Mouse (Mus musculus): Measurements from ENCODE around the gene Tmprss12. TPM values are rescaled to one million over a fixed set of nuclear protein-coding genes. Genes with fewer than 3 reads are reported as not detected.
"Not testable (repeated sequence)": the region's sequence is repeated elsewhere in the genome, so short reads cannot be mapped to it uniquely, and the experiment has no call there.

The Tmprss12 gene
- total RNA-seq, 2 experiments from 2014 or later = not detected

DNA sequence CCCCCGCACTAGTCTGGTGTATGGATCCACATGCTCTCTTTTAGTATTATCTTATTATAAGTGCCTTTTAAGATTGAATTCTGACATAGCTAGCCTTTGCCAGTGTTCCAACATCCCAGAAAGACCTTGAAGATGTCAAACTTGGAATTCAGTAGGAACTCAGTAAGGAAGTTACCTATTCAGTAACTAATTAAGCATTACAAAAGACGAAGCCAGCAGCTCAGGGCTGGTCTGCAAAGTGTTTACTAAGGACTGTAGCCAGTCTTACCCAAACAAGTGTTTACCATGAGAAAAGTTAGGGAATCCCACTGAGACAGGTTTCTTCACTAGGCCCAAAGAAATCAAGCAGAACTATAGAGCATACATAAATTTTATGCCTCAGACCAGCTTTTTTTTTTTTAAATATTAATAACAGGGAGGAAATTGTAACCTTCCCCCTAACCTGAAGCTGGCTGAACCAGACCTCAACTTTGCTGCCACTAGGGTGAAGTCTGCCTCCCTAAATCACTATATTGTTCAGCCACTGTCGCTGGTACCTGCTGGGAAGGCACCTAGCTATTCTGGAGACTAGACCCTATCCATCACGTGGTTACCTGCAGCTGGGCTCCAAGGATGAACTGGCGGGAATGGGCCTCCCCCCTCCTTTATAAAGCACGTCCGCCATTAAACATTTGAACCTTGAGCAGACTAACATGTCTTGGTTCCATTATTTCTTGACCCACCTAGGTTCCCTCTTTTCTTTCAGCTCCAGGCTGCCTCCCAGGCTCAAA is 5.7 kb upstream of the Tmprss12 start:
- DNase-seq = no peak

- DNase-seq = no peak
Observed at GRCm38 (mm10) chr15:100276403-100276802, 4.2 kb upstream of the Tmprss12 start.

DNA sequence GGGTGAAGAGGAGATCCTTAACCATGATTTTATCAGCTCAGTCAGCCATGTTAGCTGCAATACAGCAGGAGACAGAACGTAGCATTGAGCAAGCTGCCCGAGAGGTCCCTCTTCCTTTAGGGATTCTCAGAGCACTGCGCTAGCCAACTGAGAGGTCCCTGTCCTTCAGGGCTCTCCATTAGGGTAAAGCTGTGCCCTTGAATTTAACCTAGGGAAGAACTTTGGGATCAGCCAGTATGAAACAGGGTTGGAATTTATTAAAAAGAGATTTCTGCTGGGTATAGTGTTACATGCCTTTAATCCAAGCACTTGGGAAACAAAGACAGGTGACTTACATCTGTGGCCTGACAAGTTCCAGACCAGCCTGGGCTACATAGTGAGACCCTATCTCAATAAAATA is 3.1 kb upstream of the Tmprss12 start:
- no peak for DNase-seq

DNA sequence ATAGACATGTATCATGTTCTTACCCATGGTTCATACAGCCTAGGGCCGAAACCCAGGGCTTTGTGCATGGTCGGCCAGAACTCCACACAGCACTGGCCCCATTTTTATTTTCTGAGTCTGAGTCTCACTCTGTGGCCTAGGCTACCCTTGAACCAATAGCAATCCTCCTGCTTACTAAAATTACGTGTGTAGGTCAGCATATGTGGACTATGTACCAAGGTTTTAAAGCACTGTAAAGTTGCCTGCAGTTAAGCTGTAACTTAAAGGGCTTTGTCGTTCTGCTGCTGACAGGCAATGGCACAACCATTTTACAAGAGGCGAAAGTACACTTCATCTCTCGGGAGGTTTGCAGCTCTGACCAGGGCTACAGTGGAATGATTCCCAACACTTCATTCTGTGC is 8.3 kb downstream of the Tmprss12 start:
- DNase-seq = no peak

GRCm38 (mm10) chr15:100290858-100291257 is 10.2 kb downstream of the Tmprss12 start:
- DNase-seq = no peak

- no peak for DNase-seq
Observed at GRCm38 (mm10) chr15:100292326-100292725, 11.7 kb downstream of the Tmprss12 start.

DNA sequence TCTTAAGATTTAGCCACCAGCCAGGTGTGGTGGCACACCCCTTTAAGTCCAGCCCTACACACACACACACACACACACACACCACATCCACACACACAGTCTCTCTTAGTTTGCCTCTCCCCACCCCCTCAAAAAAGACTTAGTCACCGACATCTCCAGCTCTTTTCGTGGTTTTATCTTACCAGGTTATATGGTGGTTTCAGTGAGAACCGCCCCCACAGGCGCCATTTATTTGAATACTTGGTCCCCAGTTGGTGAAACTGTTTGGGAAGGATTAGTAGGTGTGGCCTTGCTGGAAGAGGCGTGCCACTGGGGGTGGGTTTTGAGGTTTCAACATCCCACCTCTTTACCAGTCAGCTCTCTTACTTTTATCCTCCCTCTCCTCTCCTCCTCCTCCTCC is 17.2 kb downstream of the Tmprss12 start:
- no peak for DNase-seq

DNA sequence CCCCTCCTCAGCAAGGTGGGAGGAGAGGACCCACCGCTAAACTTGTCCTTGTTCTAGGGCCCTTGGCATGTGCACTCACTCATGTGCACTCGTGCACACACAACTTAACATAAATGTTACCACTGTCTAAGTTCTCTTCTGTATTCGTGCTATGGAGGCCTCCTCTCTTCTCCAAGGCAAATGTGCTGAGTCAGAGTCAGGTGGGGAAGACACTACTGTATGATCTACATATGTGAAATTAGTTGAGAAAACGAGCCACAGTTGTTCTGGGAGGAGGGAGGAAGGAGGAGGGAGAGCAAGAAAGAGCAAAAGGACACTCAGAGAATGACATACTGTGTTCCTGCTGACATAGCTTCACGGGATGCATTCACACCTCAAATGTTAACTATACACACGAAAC is 19.9 kb downstream of the Tmprss12 start:
- no peak for DNase-seq

GRCm38 (mm10) chr15:100301556-100301955 is 20.9 kb downstream of the Tmprss12 start:
- DNase-seq = no peak

- DNase-seq = no peak
Observed at GRCm38 (mm10) chr15:100303428-100304018, 22.9 kb downstream of the Tmprss12 start.

DNA sequence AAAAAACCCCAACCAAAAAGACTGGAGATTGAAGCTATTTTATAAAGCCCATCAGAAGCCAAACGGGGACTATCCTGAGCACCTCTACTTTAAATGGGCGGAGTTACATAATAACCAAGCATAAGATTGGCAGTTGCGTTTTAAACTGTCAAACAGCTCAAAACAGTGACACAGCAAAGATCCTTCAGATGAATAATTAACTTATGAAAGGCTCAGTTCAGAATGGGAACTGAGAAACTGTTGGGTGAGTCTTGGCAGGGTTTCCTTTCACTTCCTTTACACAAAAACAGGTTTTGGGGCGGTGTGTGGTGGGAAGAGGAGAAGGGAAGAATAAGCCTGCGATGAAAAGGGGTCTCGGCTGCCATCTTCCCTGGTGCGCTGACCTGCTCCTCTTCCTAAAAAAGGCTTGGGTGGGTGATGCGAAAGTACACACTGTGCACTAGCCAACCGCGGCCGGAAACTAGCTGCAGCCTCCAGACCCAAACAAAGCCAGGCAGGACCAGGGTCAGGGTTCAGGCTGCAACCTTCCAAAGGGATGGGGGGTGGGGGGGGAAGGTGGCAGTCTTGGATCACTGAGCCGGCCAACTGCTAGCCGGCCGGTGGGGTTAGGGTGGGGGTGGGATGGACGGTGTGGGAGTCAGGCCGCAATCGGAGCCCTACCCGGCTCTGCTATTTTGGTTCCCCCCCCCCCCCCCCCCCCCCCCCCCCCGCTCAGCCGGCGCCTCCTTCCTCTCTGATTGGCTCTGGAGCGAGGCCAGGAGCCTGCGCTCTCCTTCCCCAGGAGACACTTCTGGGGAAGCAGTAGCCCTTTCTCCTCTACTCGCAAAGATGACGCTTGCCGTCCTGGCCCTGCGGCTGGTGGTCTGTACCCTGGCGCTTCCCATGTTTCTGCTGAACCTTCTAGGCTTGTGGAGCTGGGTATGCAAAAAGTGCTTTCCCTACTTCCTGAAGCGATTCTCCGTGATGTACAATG is 23.7 kb downstream of the Tmprss12 start, which contains the start of gene Mettl7a1:
TSS of gene Mettl7a1 (plus strand) at position 122 of the 973 bp plus-strand sequence.
- peak; percentile 87 for DNase-seq

DNA sequence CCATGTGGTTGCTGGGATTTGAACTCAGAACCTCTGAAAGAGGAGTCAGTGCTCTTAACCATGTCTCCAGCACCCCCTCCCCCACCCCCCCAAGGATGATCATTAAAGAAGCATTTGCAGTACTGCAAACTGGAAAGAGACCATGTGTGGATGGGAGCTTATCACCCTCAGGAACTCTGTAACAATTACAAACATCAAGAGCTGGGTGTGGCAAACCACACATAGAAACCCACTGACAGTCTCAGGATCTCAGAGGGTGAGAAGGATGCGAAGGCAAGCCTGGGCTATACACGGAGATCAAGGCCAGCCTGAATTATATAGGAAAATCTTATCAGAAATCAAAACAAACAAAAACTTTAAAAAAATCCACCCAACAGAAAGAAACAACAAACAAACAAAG is 25.6 kb downstream of the Tmprss12 start:
- DNase-seq = no peak

DNA sequence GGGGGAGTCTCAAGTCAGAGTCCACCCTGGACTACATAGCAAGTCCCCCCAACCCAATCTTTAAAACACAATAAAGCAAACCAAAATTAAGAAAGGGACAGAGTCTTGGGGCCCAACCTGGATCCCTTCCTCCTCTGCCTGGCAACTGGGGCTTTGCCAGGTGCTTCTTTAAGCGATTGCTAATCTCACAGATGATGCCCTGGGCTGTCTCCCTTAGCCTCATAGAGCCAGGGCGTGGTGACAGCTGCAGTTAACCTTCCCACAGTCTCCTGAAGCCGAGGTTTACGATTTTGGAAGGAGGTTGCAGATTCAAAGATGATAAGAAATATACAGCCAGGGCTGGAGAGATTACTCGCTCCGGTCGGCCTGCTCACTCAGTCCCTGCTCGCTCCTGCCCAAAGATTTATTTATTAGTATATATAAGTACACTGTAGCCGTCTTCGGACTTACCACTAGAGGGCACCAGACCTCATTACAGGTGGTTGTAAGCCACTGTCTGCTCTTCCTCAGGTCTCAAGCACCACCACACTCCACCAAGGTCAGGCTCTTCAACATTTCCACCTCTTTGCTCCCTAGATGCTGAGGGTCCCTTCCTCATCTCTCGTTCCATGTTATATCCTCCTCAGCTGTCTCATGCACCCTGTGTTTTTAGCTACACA is 26.9 kb downstream of the Tmprss12 start:
- peak; percentile 23 for DNase-seq

GRCm38 (mm10) chr15:100312346-100312745 is 31.7 kb downstream of the Tmprss12 start:
- DNase-seq = no peak

GRCm38 (mm10) chr15:100314448-100315145 is 34.0 kb downstream of the Tmprss12 start:
- no peak for DNase-seq

GRCm38 (mm10) chr15:100318014-100318671 is 37.5 kb downstream of the Tmprss12 start:
- not testable (repeated sequence) for DNase-seq

- no peak for DNase-seq
Observed at GRCm38 (mm10) chr15:100319884-100320283, 39.2 kb downstream of the Tmprss12 start.

DNA sequence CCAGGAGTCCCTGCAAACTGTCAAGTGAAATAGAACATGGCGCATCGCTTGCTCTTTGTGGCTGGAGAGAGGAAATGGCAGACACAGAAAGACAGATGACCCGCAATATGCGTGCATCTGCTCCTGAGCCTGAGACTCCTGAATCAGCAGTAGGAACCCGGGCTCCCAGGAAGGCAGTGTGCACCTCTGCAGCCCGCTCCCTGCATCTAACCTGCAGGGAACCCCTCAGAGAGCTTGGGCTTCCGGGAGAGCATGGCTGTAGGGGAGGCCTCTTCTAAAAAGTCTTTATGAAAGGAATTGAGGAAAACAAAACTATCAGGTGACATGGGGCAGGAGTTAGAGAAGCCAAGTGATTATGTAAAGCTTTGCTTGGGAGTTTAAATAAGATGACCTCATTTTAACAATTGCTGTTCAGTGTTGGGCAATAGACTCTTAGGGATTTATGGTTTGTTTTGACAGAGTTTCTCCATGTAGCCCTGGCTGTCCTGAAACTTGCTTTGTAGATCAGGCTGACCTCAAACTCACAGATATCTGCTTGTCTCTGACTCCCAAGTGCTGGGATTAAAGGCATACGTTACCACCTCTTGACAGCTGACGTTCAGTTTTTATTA is 39.8 kb downstream of the Tmprss12 start:
- DNase-seq = no peak

GRCm38 (mm10) chr15:100321134-100321533 is 40.5 kb downstream of the Tmprss12 start:
- peak; percentile 63 for DNase-seq

- no peak for DNase-seq
Observed at GRCm38 (mm10) chr15:100324021-100324591, 43.5 kb downstream of the Tmprss12 start.

All from heart, postnatal 4 days (tissue).